Mouse (Mus musculus): ENCODE measurements at regions not wholly inside any gene's neighbourhood (a gene's known extent, or its start where the extent isn't known, plus 50 kb on each side); places are given as distances from the start of the nearest gene placed in this dataset.

GRCm38 (mm10) chr15:5355332-5355731 lies 111.3 kb upstream of the Ptger4 start:
- in situ Hi-C loops (cut with MboI, MseI), result loop anchor here in 1 of 2 experiments (5.0 kb wide), 1 partner anchor 42 kb away; no protein-coding TSS in a partner anchor

- in situ Hi-C loops (cut with MboI, MseI), result no loop called here
These were observed 110.3 kb upstream of the Ptger4 start for GRCm38 (mm10) chr15:5354328-5354727.

GRCm38 (mm10) chr15:5348881-5349280 lies 104.9 kb upstream of the Ptger4 start:
- in situ Hi-C loops (cut with MboI, MseI), result loop anchor here in 1 of 2 experiments (10.0 kb wide), 2 partner anchors 116 to 736 kb away; no protein-coding TSS in a partner anchor

GRCm38 (mm10) chr15:5347674-5348073 lies 103.7 kb upstream of the Ptger4 start:
- in situ Hi-C loops (cut with MboI, MseI), result loop anchor here in 1 of 2 experiments (10.0 kb wide), 2 partner anchors 117 to 737 kb away; no protein-coding TSS in a partner anchor

GRCm38 (mm10) chr15:5346955-5347354 lies 103.0 kb upstream of the Ptger4 start:
- in situ Hi-C loops (cut with MboI, MseI), result loop anchor here in 1 of 2 experiments (10.0 kb wide), 2 partner anchors 118 to 738 kb away; no protein-coding TSS in a partner anchor

- in situ Hi-C loops (cut with MboI, MseI), result loop anchor here in 1 of 2 experiments (10.0 kb wide), 2 partner anchors 121 to 741 kb away; no protein-coding TSS in a partner anchor
These were observed 99.8 kb upstream of the Ptger4 start for GRCm38 (mm10) chr15:5343794-5344193.

GRCm38 (mm10) chr15:5335528-5336268 lies 91.7 kb upstream of the Ptger4 start:
- in situ Hi-C loops (cut with MboI, MseI), result no loop called here

GRCm38 (mm10) chr15:5326996-5327395 lies 83.0 kb upstream of the Ptger4 start:
- in situ Hi-C loops (cut with MboI, MseI), result no loop called here

- in situ Hi-C loops (cut with MboI, MseI), result loop anchor here in 1 of 2 experiments (25.0 kb wide), 1 partner anchor 509 kb away; no protein-coding TSS in a partner anchor
These were observed 77.7 kb upstream of the Ptger4 start for GRCm38 (mm10) chr15:5321691-5322090.

- in situ Hi-C loops (cut with MboI, MseI), result loop anchor here in 1 of 2 experiments (10.0 to 25.0 kb wide), 2 partner anchors 500 to 1187 kb away; no protein-coding TSS in a partner anchor
These were observed 68.2 kb upstream of the Ptger4 start for GRCm38 (mm10) chr15:5312231-5312630.

- in situ Hi-C loops (cut with MboI, MseI), result loop anchor here in 1 of 2 experiments (10.0 to 25.0 kb wide), 2 partner anchors 498 to 1185 kb away; no protein-coding TSS in a partner anchor
These were observed 66.0 kb upstream of the Ptger4 start for GRCm38 (mm10) chr15:5310035-5310434.

- in situ Hi-C loops (cut with MboI, MseI), result loop anchor here in 1 of 2 experiments (25.0 kb wide), 1 partner anchor 490 kb away; no protein-coding TSS in a partner anchor
These were observed 58.4 kb upstream of the Ptger4 start for GRCm38 (mm10) chr15:5302403-5302802.

- in situ Hi-C loops (cut with MboI, MseI), result loop anchor here in 1 of 2 experiments (25.0 kb wide), 1 partner anchor 488 kb away; no protein-coding TSS in a partner anchor
These were observed 55.8 kb upstream of the Ptger4 start for GRCm38 (mm10) chr15:5299807-5300206.

GRCm38 (mm10) chr15:5296949-5297348 lies 53.0 kb upstream of the Ptger4 start:
- in situ Hi-C loops (cut with MboI, MseI), result no loop called here

Data from T-helper 17 cell (primary cell).